9 mouse cellular contexts compared by ENCODE assay signal in genomic region chr14:20737306-20737705, GRCm38 (mm10). TPM values are rescaled to one million over a fixed set of nuclear protein-coding genes. Genes with fewer than 3 reads are reported as not detected.
DNase-seq lines count a peak whose midpoint lies in the region; ATAC-seq and TF ChIP-seq lines count a peak whose summit lies in the region.
"Had no signal": no experiment of that assay in that cellular context is flagged by ENCODE, and none has a peak within 500 bp of the region (broad histone marks: within the 10 kb centered on the region; RNA-seq: fewer than 3 reads in every experiment).

No protein-coding gene starts in this region.

- H3ac ChIP-seq in C2C12 (ENCODE audit: control insufficient read depth, insufficient read length, low read depth) = no peak overlapping the region

- peaks cover 56% of the 10 kb centered on the region for H3K36me3 ChIP-seq in forebrain, postnatal 0 days (ENCODE audit: insufficient read depth)
- H3K36me3 ChIP-seq in forebrain, embryonic 12.5 days (replicated peaks) = peaks cover 47% of the 10 kb centered on the region
- H3K36me3 ChIP-seq in C2C12 (ENCODE audit: control insufficient read depth, insufficient read depth) = peaks cover 63% of the 10 kb centered on the region

- H3K9ac ChIP-seq in forebrain, postnatal 0 days = no peak overlapping the region
- H3K9ac ChIP-seq in forebrain, embryonic 12.5 days = no peak overlapping the region
- H3K9ac ChIP-seq: midbrain, embryonic 12.5 days had no signal

- peaks cover 7% of the 10 kb centered on the region for H3K4me1 ChIP-seq in forebrain, postnatal 0 days (ENCODE audit: insufficient read depth)
- H3K4me1 ChIP-seq in forebrain, embryonic 12.5 days = peaks cover 11% of the 10 kb centered on the region

- no peaks in the 10 kb centered on the region for H3K27me3 ChIP-seq in forebrain, postnatal 0 days (ENCODE audit: insufficient read depth, low read length)
- no peaks in the 10 kb centered on the region for H3K27me3 ChIP-seq in forebrain, embryonic 12.5 days
- H3K27me3 ChIP-seq in C2C12 (ENCODE audit: control insufficient read depth, insufficient read depth, insufficient read length) = no peaks in the 10 kb centered on the region
- H3K27me3 ChIP-seq: midbrain, embryonic 12.5 days had no signal

- peaks cover 4% of the 10 kb centered on the region for H3K79me3 ChIP-seq in C2C12 (ENCODE audit: low read depth)

- H3K9me3 ChIP-seq in forebrain, postnatal 0 days (ENCODE audit: low read length) = no peaks in the 10 kb centered on the region
- no peaks in the 10 kb centered on the region for H3K9me3 ChIP-seq in forebrain, embryonic 12.5 days
- H3K9me3 ChIP-seq: midbrain, embryonic 12.5 days had no signal

- no peak overlapping the region for H3K27ac ChIP-seq in forebrain, postnatal 0 days (ENCODE audit: low read depth, low read length)
- H3K27ac ChIP-seq in forebrain, embryonic 12.5 days = no peak overlapping the region
- H3K27ac ChIP-seq: midbrain, embryonic 12.5 days had no signal

- DNase-seq in forebrain, postnatal 0 days = peak; percentile 28
- DNase-seq in brain, adult 2 months (ENCODE audit: low read depth, low spot score) = peak; percentile 71
- peak; percentile 82 for DNase-seq in kidney, adult 9 months
- DNase-seq in lung, postnatal 4 days = peak; percentile 76 to 81
- peak; percentile 78 for DNase-seq in testis, postnatal 10 days (ENCODE audit: low spot score)

- ATAC-seq in forebrain, postnatal 0 days = no peak
- no peak for ATAC-seq in forebrain, embryonic 12.5 days (ENCODE audit: low FRiP score)
- ATAC-seq in erythroid progenitor cell, adult 5-6 weeks (replicated peaks; ENCODE audit: low FRiP score, poor library complexity, severe bottlenecking) = peak; percentile 53

- H3K4me3 ChIP-seq in forebrain, postnatal 0 days (ENCODE audit: low read depth, low read length) = no peak overlapping the region
- H3K4me3 ChIP-seq in forebrain, embryonic 12.5 days (replicated peaks) = no peak overlapping the region
- H3K4me3 ChIP-seq in C2C12 (ENCODE audit: insufficient read depth, poor library complexity, severe bottlenecking) = no peak overlapping the region
- H3K4me3 ChIP-seq: midbrain, embryonic 12.5 days had no signal

- peak; percentile 78 for TF ChIP-seq CTCF in forebrain, postnatal 0 days (IDR thresholded peaks at IDR 0.05; ENCODE audit: low read depth)
- TF ChIP-seq CTCF in C2C12 (IDR thresholded peaks at IDR 0.05; ENCODE audit: control insufficient read depth, insufficient read depth, insufficient read length) = peak; percentile 13

- peaks cover 14% of the 10 kb centered on the region for H3K79me2 ChIP-seq in C2C12 (ENCODE audit: control insufficient read depth, insufficient read depth)

- H3K4me2 ChIP-seq in forebrain, postnatal 0 days (ENCODE audit: low read depth) = no peak overlapping the region
- H3K4me2 ChIP-seq in forebrain, embryonic 12.5 days = no peak overlapping the region
- H3K4me2 ChIP-seq: midbrain, embryonic 12.5 days had no signal

- 40% methylated on average over 14 of the region's 14 CpGs for WGBS in forebrain, postnatal 0 days
- 41% methylated on average over 14 of the region's 14 CpGs for WGBS in forebrain, embryonic 12.5 days

TF ChIP-seq in C2C12, 6 proteins besides CTCF, POLR2A, EP300 and RAD21:
- TF ChIP-seq MAX (IDR thresholded peaks at IDR 0.05) = no peak
- TF ChIP-seq MYOG (IDR thresholded peaks at IDR 0.05; ENCODE audit: control insufficient read depth, extremely low read depth, insufficient read length) = no peak
- TF ChIP-seq USF1 (IDR thresholded peaks at IDR 0.05; ENCODE audit: low read depth) = no peak
- no peak for TF ChIP-seq MYOD1 (IDR thresholded peaks at IDR 0.05; ENCODE audit: control insufficient read depth, insufficient read length, low read depth)
- no peak for TF ChIP-seq FOSL1 (IDR thresholded peaks at IDR 0.05; ENCODE audit: insufficient read depth, low read length, poor library complexity, severe bottlenecking)
- TF ChIP-seq CEBPB (IDR thresholded peaks at IDR 0.05; ENCODE audit: low read depth) = no peak
TF ChIP-seq in C2C12: peak in this region for 0.

RNA-seq across cellular contexts. Expression of gene Ndst2, which starts 2.9 kb away (rescaled TPM):
- total RNA-seq in forebrain, postnatal 0 days (2014; rRNA removed) = 16.3 and 25.0 TPM in 2 replicates
- polyA plus RNA-seq in forebrain, postnatal 0 days (2015; fragmentation: Nextera tagmentation; extraction: Ambion mirVana) = 6.7 and 11.2 TPM in 2 replicates
- 22.3 and 24.5 TPM in 2 replicates for polyA plus RNA-seq in forebrain, embryonic 12.5 days (2016; fragmentation: Nextera tagmentation; extraction: Ambion mirVana)
- polyA plus RNA-seq in C2C12 (2012; fragmentation: generic; extraction: Trizol) = 13.5 TPM
- total RNA-seq in erythroid progenitor cell, adult 5-6 weeks (2015; ENCODE audit: low replicate concordance) = 81.8 and 146 TPM in 2 replicates
- total RNA-seq in erythroid progenitor cell, adult 5-6 weeks (2017; ENCODE audit: low replicate concordance) = 27.3 and 33.1 TPM in 2 replicates

RNA-seq across cellular contexts. Expression of gene Zswim8, which starts 30.0 kb away (rescaled TPM):
- total RNA-seq in forebrain, postnatal 0 days (2014; rRNA removed) = 112 and 162 TPM in 2 replicates
- 24.6 and 28.2 TPM in 2 replicates for polyA plus RNA-seq in forebrain, postnatal 0 days (2015; fragmentation: Nextera tagmentation; extraction: Ambion mirVana)
- polyA plus RNA-seq in forebrain, embryonic 12.5 days (2016; fragmentation: Nextera tagmentation; extraction: Ambion mirVana) = 46.0 and 46.5 TPM in 2 replicates
- polyA plus RNA-seq in C2C12 (2012; fragmentation: generic; extraction: Trizol) = 74.0 TPM
- 59.5 and 62.5 TPM in 2 replicates for total RNA-seq in erythroid progenitor cell, adult 5-6 weeks (2015; ENCODE audit: low replicate concordance)
- 29.8 and 30.5 TPM in 2 replicates for total RNA-seq in erythroid progenitor cell, adult 5-6 weeks (2017; ENCODE audit: low replicate concordance)

RNA-seq across cellular contexts. Expression of gene Chchd1, which starts 34.5 kb away (rescaled TPM):
- total RNA-seq in forebrain, postnatal 0 days (2014; rRNA removed) = 238 and 257 TPM in 2 replicates
- 222 and 300 TPM in 2 replicates for polyA plus RNA-seq in forebrain, postnatal 0 days (2015; fragmentation: Nextera tagmentation; extraction: Ambion mirVana)
- 268 and 275 TPM in 2 replicates for polyA plus RNA-seq in forebrain, embryonic 12.5 days (2016; fragmentation: Nextera tagmentation; extraction: Ambion mirVana)
- polyA plus RNA-seq in C2C12 (2012; fragmentation: generic; extraction: Trizol) = 177 TPM
- total RNA-seq in erythroid progenitor cell, adult 5-6 weeks (2015; ENCODE audit: low replicate concordance) = 61.6 and 64.1 TPM in 2 replicates
- 14.1 and 65.5 TPM in 2 replicates for total RNA-seq in erythroid progenitor cell, adult 5-6 weeks (2017; ENCODE audit: low replicate concordance)

RNA-seq across cellular contexts. Expression of gene Fut11, which starts 42.5 kb away (rescaled TPM):
- 11.2 and 17.9 TPM in 2 replicates for total RNA-seq in forebrain, postnatal 0 days (2014; rRNA removed)
- polyA plus RNA-seq in forebrain, postnatal 0 days (2015; fragmentation: Nextera tagmentation; extraction: Ambion mirVana) = 14.0 and 20.7 TPM in 2 replicates
- 20.5 and 23.3 TPM in 2 replicates for polyA plus RNA-seq in forebrain, embryonic 12.5 days (2016; fragmentation: Nextera tagmentation; extraction: Ambion mirVana)
- 6.3 TPM for polyA plus RNA-seq in C2C12 (2012; fragmentation: generic; extraction: Trizol)
- total RNA-seq in erythroid progenitor cell, adult 5-6 weeks (2015; ENCODE audit: low replicate concordance) = 5.9 and 10.1 TPM in 2 replicates
- 6.0 and 10.7 TPM in 2 replicates for total RNA-seq in erythroid progenitor cell, adult 5-6 weeks (2017; ENCODE audit: low replicate concordance)

RNA-seq across cellular contexts. Expression of gene Camk2g, which starts 56.6 kb away (rescaled TPM):
- total RNA-seq in forebrain, postnatal 0 days (2014; rRNA removed) = 137 and 145 TPM in 2 replicates
- 165 and 231 TPM in 2 replicates for polyA plus RNA-seq in forebrain, postnatal 0 days (2015; fragmentation: Nextera tagmentation; extraction: Ambion mirVana)
- 54.1 and 60.4 TPM in 2 replicates for polyA plus RNA-seq in forebrain, embryonic 12.5 days (2016; fragmentation: Nextera tagmentation; extraction: Ambion mirVana)
- 74.2 TPM for polyA plus RNA-seq in C2C12 (2012; fragmentation: generic; extraction: Trizol)
- total RNA-seq in erythroid progenitor cell, adult 5-6 weeks (2015; ENCODE audit: low replicate concordance) = 6.7 and 7.2 TPM in 2 replicates
- 3.6 and 6.9 TPM in 2 replicates for total RNA-seq in erythroid progenitor cell, adult 5-6 weeks (2017; ENCODE audit: low replicate concordance)

Comparison
In these comparisons a context has a peak if more than half of its experiments do, and no peak if none do; other contexts are left out.
1. DNase-seq: peak in every context shown above with its lines; median percentile 82 in kidney, adult 9 months; 78 in lung, postnatal 4 days; 78 in testis, postnatal 10 days; 71 in brain, adult 2 months; 28 in forebrain, postnatal 0 days.